Mouse (Mus musculus) heart, embryonic 14.5 days (tissue): Measurements from ENCODE around the gene Cyp19a1. TPM values are rescaled to one million over a fixed set of nuclear protein-coding genes. Genes with fewer than 3 reads are reported as not detected.

Source experiments
- ATAC-seq: fragments of 200-750 bp; cut with Nextera tagmentation; 2 replicates; pipeline ENCODE4 v1.8.0; 2017; ENCODE audit warnings: low read depth, moderate TSS enrichment; ENCODE audit not compliant: insufficient number of reproducible peaks, insufficient read depth, low FRiP score
- H3K27ac ChIP-seq, 2 experiments: fragments of 200-500 bp in 1 of 2; fragments of 300-500 bp in 1 of 2; sonication (generic) in 1 of 2; replicated peaks in 1 of 2; 2 replicates each; pipeline ENCODE4 v1.5.1; 2012 to 2014; ENCODE audit warnings: low read depth in 2 of 2, low read length in 2 of 2, control low read depth in 1 of 2, mild to moderate bottlenecking in 1 of 2, mixed read lengths in 1 of 2; ENCODE audit not compliant: control insufficient read depth in 1 of 2, insufficient read depth in 1 of 2
- H3K27me3 ChIP-seq: fragments of 300-500 bp; sonication (generic); 2 replicates; pipeline ENCODE4 v1.6.1; 2014; ENCODE audit warnings: mild to moderate bottlenecking, low read length, control low read depth; ENCODE audit not compliant: control insufficient read depth, insufficient read depth
- H3K36me3 ChIP-seq: fragments of 300-500 bp; sonication (generic); 2 replicates; pipeline ENCODE4 v1.6.1; 2014; ENCODE audit warnings: mild to moderate bottlenecking, control low read depth, low read length, mixed read lengths; ENCODE audit not compliant: control insufficient read depth, insufficient read depth
- H3K4me1 ChIP-seq, 2 experiments: fragments of 200-500 bp in 1 of 2; fragments of 300-500 bp in 1 of 2; sonication (generic) in 1 of 2; 2 replicates each; pipeline ENCODE4 v1.6.1; 2012 to 2014; ENCODE audit warnings: low read length in 2 of 2, control low read depth in 1 of 2, mixed read lengths in 1 of 2; ENCODE audit not compliant: control insufficient read depth in 2 of 2, insufficient read depth in 2 of 2
- H3K4me2 ChIP-seq: fragments of 300-500 bp; sonication (generic); 2 replicates; pipeline ENCODE4 v1.6.1; 2014; ENCODE audit warnings: mild to moderate bottlenecking, low read length
- H3K4me3 ChIP-seq, 2 experiments: fragments of 200-500 bp in 1 of 2; fragments of 300-500 bp in 1 of 2; sonication (generic) in 1 of 2; 2 replicates each; pipeline ENCODE4 v1.5.1; 2012 to 2014; ENCODE audit warnings: low read length in 2 of 2, mild to moderate bottlenecking in 2 of 2, control low read depth in 1 of 2, low read depth in 1 of 2, moderate library complexity in 1 of 2; ENCODE audit not compliant: control insufficient read depth in 1 of 2, insufficient read depth in 1 of 2
- H3K9ac ChIP-seq: fragments of 300-500 bp; sonication (generic); 2 replicates; pipeline ENCODE4 v1.6.1; 2014; ENCODE audit warnings: mild to moderate bottlenecking, low read length
- H3K9me3 ChIP-seq: fragments of 300-500 bp; sonication (generic); 2 replicates; pipeline ENCODE4 v1.6.1; 2016; ENCODE audit warnings: low read length, control low read depth; ENCODE audit not compliant: control insufficient read depth
- WGBS: fragments of 180-500 bp; shearing (Covaris S2); extraction: QIAGEN DNeasy Blood & Tissue Kit; methylation state at CpG from one replicate; pipeline ENCODE4 v1.1.7; 2014; 5-methylcytosine and 5-hydroxymethylcytosine counted together
- polyA plus RNA-seq: library from polyadenylated mRNA; unstranded; fragments of >200 nt; fragmentation: Nextera tagmentation; extraction: Ambion mirVana; gene quantifications from 2 replicates; pipeline ENCODE4 v1.2.1, GENCODE M21; 2014

The Cyp19a1 gene
- not detected in 2 replicates for polyA plus RNA-seq

DNA sequence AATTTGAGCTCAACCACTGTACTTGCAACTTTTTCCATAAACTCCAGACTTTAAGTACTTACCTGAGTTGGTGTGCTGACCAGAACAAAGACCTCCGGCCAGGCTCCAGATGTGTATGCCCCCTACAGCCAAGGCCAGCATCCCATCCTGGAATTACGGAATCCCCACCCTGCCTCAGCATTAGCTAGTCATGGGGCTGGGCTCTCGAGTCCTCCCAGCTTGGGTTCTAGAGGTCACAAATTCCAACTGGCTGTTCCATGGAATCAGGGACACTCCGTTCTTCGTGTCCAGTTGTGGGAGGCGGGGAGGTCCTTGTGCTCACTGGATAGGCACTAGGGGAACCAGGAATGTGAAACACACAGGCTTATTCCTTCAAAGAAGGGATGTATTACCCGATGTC lies at the start of gene Cyp19a1:
Cyp19a1 (minus strand) TSS at position 101 of the 400 bp plus-strand sequence.
- H3K4me1 ChIP-seq = no peaks in the 10 kb centered on the region
- no peak within 1 kb of the TSS for H3K9ac ChIP-seq
- H3K27ac ChIP-seq = no peak within 1 kb of the TSS
- no peak within 1 kb of the TSS for H3K4me2 ChIP-seq
- no peak for ATAC-seq
- no peaks in the 10 kb centered on the region for H3K36me3 ChIP-seq
- no peaks in the 10 kb centered on the region for H3K9me3 ChIP-seq
- H3K27me3 ChIP-seq = no peaks in the 10 kb centered on the region
- WGBS = 81% methylated on average over 7 of the region's 7 CpGs
- H3K4me3 ChIP-seq = no peak within 1 kb of the TSS

GRCm38 (mm10) chr9:54316363-54316762 lies 48.5 kb upstream of the Cyp19a1 start:
- Histone ChIP-seq H3K4me2 (no peak overlapping the region), H3K27me3 (no peaks in the 10 kb centered on the region), H3K36me3 (no peaks in the 10 kb centered on the region), H3K9me3 (no peaks in the 10 kb centered on the region), H3K27ac (no peak overlapping the region), H3K4me3 (no peak overlapping the region), H3K9ac (no peak overlapping the region), H3K4me1 (no peaks in the 10 kb centered on the region)
- no peak for ATAC-seq
- WGBS = 59% methylated on average over 9 of the region's 9 CpGs

- H3K9ac ChIP-seq = no peak overlapping the region
- no peaks in the 10 kb centered on the region for H3K27me3 ChIP-seq
- no peaks in the 10 kb centered on the region for H3K9me3 ChIP-seq
- 73% methylated on average over 2 of the region's 2 CpGs for WGBS
- no peaks in the 10 kb centered on the region for H3K4me1 ChIP-seq
- no peak overlapping the region for H3K27ac ChIP-seq
- H3K36me3 ChIP-seq = no peaks in the 10 kb centered on the region
- H3K4me3 ChIP-seq = no peak overlapping the region
- no peak for ATAC-seq
- H3K4me2 ChIP-seq = no peak overlapping the region
Observed at GRCm38 (mm10) chr9:54308751-54309358, 40.9 kb upstream of the Cyp19a1 start.

- Histone ChIP-seq H3K4me1 (no peaks in the 10 kb centered on the region), H3K36me3 (no peaks in the 10 kb centered on the region), H3K4me3 (no peak overlapping the region), H3K27me3 (no peaks in the 10 kb centered on the region), H3K27ac (no peak overlapping the region), H3K4me2 (no peak overlapping the region), H3K9me3 (no peaks in the 10 kb centered on the region), H3K9ac (no peak overlapping the region)
- ATAC-seq = no peak
- WGBS = 74% methylated on average over 1 of the region's 1 CpGs
Observed at GRCm38 (mm10) chr9:54308209-54308608, 40.3 kb upstream of the Cyp19a1 start.

DNA sequence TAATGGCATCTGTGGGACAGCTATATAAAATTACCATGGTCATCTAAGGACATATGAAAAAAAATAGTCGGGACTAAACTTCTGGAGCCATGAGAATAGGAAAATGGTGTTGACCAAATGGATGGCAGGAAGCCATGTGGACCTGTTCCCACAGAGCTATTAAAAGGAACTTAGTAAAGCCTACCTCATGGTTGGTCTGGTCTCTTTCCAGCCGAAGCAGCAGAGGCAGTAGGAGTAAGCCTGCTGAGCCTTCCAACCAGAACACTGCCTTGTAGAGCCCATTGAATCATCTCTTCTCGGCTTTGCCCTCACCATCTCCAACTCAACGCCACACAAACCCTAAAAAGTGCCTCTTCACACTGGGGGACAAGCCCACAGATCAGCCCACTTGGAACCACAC lies 33.3 kb upstream of the Cyp19a1 start:
- Histone ChIP-seq H3K4me1 (no peaks in the 10 kb centered on the region), H3K27me3 (no peaks in the 10 kb centered on the region)
- 70% methylated on average over 4 of the region's 4 CpGs for WGBS

GRCm38 (mm10) chr9:54299792-54300191 lies 31.9 kb upstream of the Cyp19a1 start:
- H3K4me2 ChIP-seq = no peak overlapping the region
- ATAC-seq = no peak
- H3K27ac ChIP-seq = no peak overlapping the region
- no peak overlapping the region for H3K4me3 ChIP-seq
- H3K9me3 ChIP-seq = no peaks in the 10 kb centered on the region
- H3K27me3 ChIP-seq = no peaks in the 10 kb centered on the region
- no peaks in the 10 kb centered on the region for H3K36me3 ChIP-seq
- H3K9ac ChIP-seq = no peak overlapping the region
- no peaks in the 10 kb centered on the region for H3K4me1 ChIP-seq

More for the DNA sequence above, 33.3 kb upstream of the Cyp19a1 start:
- no peaks in the 10 kb centered on the region for H3K9me3 ChIP-seq
- H3K4me2 ChIP-seq = no peak overlapping the region
- H3K9ac ChIP-seq = no peak overlapping the region
- no peak overlapping the region for H3K4me3 ChIP-seq
- ATAC-seq = no peak
- no peak overlapping the region for H3K27ac ChIP-seq
- H3K36me3 ChIP-seq = no peaks in the 10 kb centered on the region

DNA sequence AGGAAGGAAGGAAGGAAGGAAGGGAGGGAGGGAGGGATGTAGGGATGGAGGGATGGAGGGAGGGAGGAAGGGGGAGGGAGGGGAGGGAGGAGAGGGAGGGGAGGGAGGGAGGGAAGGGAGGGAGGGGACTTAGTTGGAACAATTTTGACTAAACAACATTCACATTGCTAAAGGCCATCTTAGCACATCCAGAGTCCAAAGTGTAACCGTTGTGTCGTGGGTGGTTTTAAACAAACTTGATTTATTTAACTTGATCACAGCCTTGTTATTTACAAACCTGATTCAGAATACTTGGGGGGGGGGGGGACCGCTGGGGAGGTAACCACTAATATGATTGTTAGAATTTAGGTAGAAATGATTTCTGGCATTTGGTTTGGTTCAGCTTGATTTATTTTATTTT lies 31.5 kb upstream of the Cyp19a1 start:
- no peak overlapping the region for H3K9ac ChIP-seq
- H3K36me3 ChIP-seq = no peaks in the 10 kb centered on the region
- no peaks in the 10 kb centered on the region for H3K9me3 ChIP-seq
- no peak overlapping the region for H3K4me2 ChIP-seq
- H3K27ac ChIP-seq = no peak overlapping the region
- no peak overlapping the region for H3K4me3 ChIP-seq
- H3K4me1 ChIP-seq = no peaks in the 10 kb centered on the region
- ATAC-seq = no peak
- H3K27me3 ChIP-seq = no peaks in the 10 kb centered on the region
- 78% methylated on average over 3 of the region's 3 CpGs for WGBS

DNA sequence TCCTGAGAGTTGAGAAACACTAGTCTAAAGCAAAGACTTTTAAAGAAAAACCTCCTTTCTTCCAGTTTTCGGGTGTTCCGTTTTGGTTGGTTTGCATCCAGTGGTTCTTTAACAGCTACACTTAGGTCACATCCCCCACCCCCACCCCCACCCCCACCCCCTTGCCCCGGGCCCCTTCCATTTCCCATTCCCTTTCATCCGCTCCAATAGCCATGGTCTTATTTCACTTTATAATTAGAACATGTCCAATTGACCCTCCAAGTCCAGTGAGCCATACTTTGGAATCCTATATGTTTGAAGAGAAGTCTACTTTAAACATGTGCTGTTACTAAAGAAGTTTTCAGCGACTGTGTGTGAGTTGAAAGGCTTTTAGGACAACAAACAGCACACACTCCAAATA lies 19.9 kb upstream of the Cyp19a1 start:
- H3K27me3 ChIP-seq = peaks cover 32% of the 10 kb centered on the region
- no peaks in the 10 kb centered on the region for H3K4me1 ChIP-seq
- no peak for ATAC-seq
- H3K36me3 ChIP-seq = no peaks in the 10 kb centered on the region
- no peak overlapping the region for H3K4me3 ChIP-seq
- no peak overlapping the region for H3K4me2 ChIP-seq
- H3K27ac ChIP-seq = no peak overlapping the region
- no peak overlapping the region for H3K9ac ChIP-seq
- 67% methylated on average over 5 of the region's 5 CpGs for WGBS
- no peaks in the 10 kb centered on the region for H3K9me3 ChIP-seq
